Mouse (Mus musculus): Measurements from ENCODE around the gene Grem1.

The Grem1 gene

GRCm38 (mm10) chr2:113758311-113759161 lies at the start of gene Grem1:
Gene Grem1, minus strand, starts transcription at chr2:113758646.
- no peak for DNase-seq (ENCODE audit: low spot score)

GRCm38 (mm10) chr2:113807640-113808039 lies 49.2 kb upstream of the Grem1 start:
- DNase-seq (ENCODE audit: low spot score) = peak; percentile 54

GRCm38 (mm10) chr2:113806851-113807577 lies 48.6 kb upstream of the Grem1 start:
- DNase-seq (ENCODE audit: low spot score) = no peak

- DNase-seq (ENCODE audit: low spot score) = no peak
Measured at GRCm38 (mm10) chr2:113805765-113806164, 47.3 kb upstream of the Grem1 start.

- no peak for DNase-seq (ENCODE audit: low spot score)
Measured at GRCm38 (mm10) chr2:113803753-113804152, 45.3 kb upstream of the Grem1 start.

GRCm38 (mm10) chr2:113800846-113801245 lies 42.4 kb upstream of the Grem1 start:
- no peak for DNase-seq (ENCODE audit: low spot score)

GRCm38 (mm10) chr2:113798605-113799004 lies 40.2 kb upstream of the Grem1 start:
- no peak for DNase-seq (ENCODE audit: low spot score)

GRCm38 (mm10) chr2:113795186-113795585 lies 36.7 kb upstream of the Grem1 start:
- DNase-seq (ENCODE audit: low spot score) = no peak

- DNase-seq (ENCODE audit: low spot score) = no peak
Measured at GRCm38 (mm10) chr2:113793521-113793920, 35.1 kb upstream of the Grem1 start.

- DNase-seq (ENCODE audit: low spot score) = no peak
Measured at GRCm38 (mm10) chr2:113788821-113789387, 30.5 kb upstream of the Grem1 start.

- DNase-seq (ENCODE audit: low spot score) = no peak
Measured at GRCm38 (mm10) chr2:113787882-113788281, 29.4 kb upstream of the Grem1 start.

- DNase-seq (ENCODE audit: low spot score) = no peak
Measured at GRCm38 (mm10) chr2:113784851-113785250, 26.4 kb upstream of the Grem1 start.

- DNase-seq (ENCODE audit: low spot score) = no peak
Measured at GRCm38 (mm10) chr2:113781521-113781920, 23.1 kb upstream of the Grem1 start.

- no peak for DNase-seq (ENCODE audit: low spot score)
Measured at GRCm38 (mm10) chr2:113781107-113781506, 22.7 kb upstream of the Grem1 start.

- DNase-seq (ENCODE audit: low spot score) = peak; percentile 11
Measured at GRCm38 (mm10) chr2:113779336-113779735, 20.9 kb upstream of the Grem1 start.

GRCm38 (mm10) chr2:113778036-113778435 lies 19.6 kb upstream of the Grem1 start:
- DNase-seq (ENCODE audit: low spot score) = no peak

GRCm38 (mm10) chr2:113776297-113776696 lies 17.9 kb upstream of the Grem1 start:
- no peak for DNase-seq (ENCODE audit: low spot score)

- no peak for DNase-seq (ENCODE audit: low spot score)
Measured at GRCm38 (mm10) chr2:113774150-113774805, 15.8 kb upstream of the Grem1 start.

- no peak for DNase-seq (ENCODE audit: low spot score)
Measured at GRCm38 (mm10) chr2:113768541-113769303, 10.3 kb upstream of the Grem1 start.

- no peak for DNase-seq (ENCODE audit: low spot score)
Measured at GRCm38 (mm10) chr2:113765885-113766284, 7.4 kb upstream of the Grem1 start.

GRCm38 (mm10) chr2:113764968-113765367 lies 6.5 kb upstream of the Grem1 start:
- no peak for DNase-seq (ENCODE audit: low spot score)

All from layer of hippocampus, adult 11-12 months (tissue).